Mouse (Mus musculus) forebrain, embryonic 14.5 days (tissue): ENCODE data around the gene Tpra1. TPM values are rescaled to one million over a fixed set of nuclear protein-coding genes. Genes with fewer than 3 reads are reported as not detected.

Experiments used
- ATAC-seq: fragments of 200-750 bp; cut with Nextera tagmentation; 2 replicates; pipeline ENCODE4 v1.8.0; 2017; ENCODE audit warnings: mild to moderate bottlenecking, moderate library complexity
- DNase-seq: peaks from one replicate; pipeline ENCODE4 v3.0.0-alpha.2; 2015; ENCODE audit warnings: low spot score
- H3K27ac ChIP-seq: fragments of 300-500 bp; sonication (generic); 2 replicates; pipeline ENCODE4 v1.5.1; 2014; ENCODE audit warnings: low read depth, mild to moderate bottlenecking, control low read depth, low read length, moderate library complexity
- H3K27me3 ChIP-seq: fragments of 300-500 bp; sonication (generic); replicated peaks from 2 replicates; pipeline ENCODE4 v1.6.1; 2014; ENCODE audit warnings: low read length, control low read depth, mixed read lengths; ENCODE audit not compliant: control insufficient read depth, insufficient read depth
- H3K36me3 ChIP-seq: fragments of 300-500 bp; sonication (generic); 2 replicates; pipeline ENCODE4 v1.6.1; 2014; ENCODE audit warnings: low read length, control low read depth; ENCODE audit not compliant: control insufficient read depth, insufficient read depth
- H3K4me1 ChIP-seq: fragments of 300-500 bp; sonication (generic); 2 replicates; pipeline ENCODE4 v1.6.1; 2014; ENCODE audit warnings: antibody characterized with exemption, low read length, control low read depth; ENCODE audit not compliant: control insufficient read depth, insufficient read depth
- H3K4me2 ChIP-seq: fragments of 300-500 bp; sonication (generic); 2 replicates; pipeline ENCODE4 v1.6.1; 2014; ENCODE audit warnings: mild to moderate bottlenecking, control low read depth, low read length
- H3K4me3 ChIP-seq: fragments of 300-500 bp; sonication (generic); 2 replicates; pipeline ENCODE4 v1.5.1; 2014; ENCODE audit warnings: low read depth, low read length, control low read depth
- H3K9ac ChIP-seq: fragments of 300-500 bp; sonication (generic); 2 replicates; pipeline ENCODE4 v1.6.1; 2014; ENCODE audit warnings: mild to moderate bottlenecking, low read length, control low read depth, moderate library complexity
- H3K9me3 ChIP-seq: fragments of 300-500 bp; sonication (generic); replicated peaks from 2 replicates; pipeline ENCODE4 v1.6.1; 2016; ENCODE audit warnings: low read length, control low read depth, mixed read lengths; ENCODE audit not compliant: control insufficient read depth
- WGBS: fragments of 180-500 bp; shearing (Covaris S2); extraction: QIAGEN DNeasy Blood & Tissue Kit; methylation state at CpG from one replicate; pipeline ENCODE4 v1.1.7; 2014; 5-methylcytosine and 5-hydroxymethylcytosine counted together
- polyA plus RNA-seq: library from polyadenylated mRNA; unstranded; fragments of >200 nt; fragmentation: Nextera tagmentation; extraction: Ambion mirVana; gene quantifications from 2 replicates; pipeline ENCODE4 v1.2.1, GENCODE M21; 2014

Gene Tpra1
- polyA plus RNA-seq, 1 experiment from 2014 or later, result 32.9 TPM

DNA sequence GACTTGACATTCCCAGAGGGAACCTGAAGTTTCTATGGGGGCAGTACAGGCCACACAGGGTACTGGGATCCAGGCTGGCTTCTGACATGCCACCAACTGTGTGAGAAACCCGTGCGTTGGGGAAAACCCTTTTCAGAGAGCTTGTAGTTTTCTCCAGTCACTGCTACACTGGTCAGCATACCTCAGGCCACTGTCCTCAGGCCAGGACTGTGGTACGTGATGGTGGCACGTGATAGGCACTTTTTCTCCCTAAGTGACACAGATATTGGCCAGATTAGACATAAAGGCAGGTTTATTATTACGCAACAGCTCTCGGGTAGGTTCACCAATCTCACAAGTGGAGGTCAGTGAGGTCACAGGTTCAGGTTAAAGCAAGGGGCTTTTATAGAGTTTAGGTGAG lies 41.6 kb downstream of the Tpra1 start:
- 80% methylated on average over 6 of the region's 6 CpGs for WGBS
- no peak for DNase-seq
- ATAC-seq, result no peak

DNA sequence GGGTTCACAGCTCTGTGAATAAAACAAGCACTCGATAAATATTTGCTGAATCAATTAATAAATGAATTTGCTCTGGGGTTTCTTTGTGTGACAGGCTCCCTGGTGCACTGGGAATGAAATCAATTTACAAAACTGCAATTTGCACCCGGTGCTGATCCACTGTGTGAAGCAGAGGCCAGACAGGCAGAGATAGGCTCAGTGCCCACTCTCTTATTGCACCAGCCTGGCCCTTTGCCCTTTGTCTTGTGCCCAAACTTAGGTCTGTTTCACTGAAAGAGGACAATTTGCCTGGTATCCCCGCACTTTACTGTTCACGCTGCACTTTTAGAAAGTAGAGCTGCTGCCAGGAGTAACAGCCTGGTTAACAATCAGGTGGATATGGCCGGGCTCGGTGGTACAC lies 44.4 kb downstream of the Tpra1 start:
- Histone ChIP-seq H3K27me3 (no peaks in the 10 kb centered on the region), H3K9ac (no peak overlapping the region), H3K4me3 (no peak overlapping the region), H3K9me3 (no peaks in the 10 kb centered on the region), H3K27ac (no peak overlapping the region), H3K36me3 (no peaks in the 10 kb centered on the region), H3K4me2 (no peak overlapping the region), H3K4me1 (peaks cover 24% of the 10 kb centered on the region)
- WGBS, result 72% methylated on average over 6 of the region's 6 CpGs
- ATAC-seq, result no peak
- no peak for DNase-seq

More for the DNA sequence above, 41.6 kb downstream of the Tpra1 start:
- Histone ChIP-seq H3K9me3 (no peaks in the 10 kb centered on the region), H3K27ac (peak overlapping the region; percentile 52; the same call in 1 of the 2 replicates), H3K36me3 (no peaks in the 10 kb centered on the region), H3K4me3 (no peak overlapping the region), H3K4me2 (no peak overlapping the region), H3K27me3 (no peaks in the 10 kb centered on the region), H3K4me1 (peaks cover 52% of the 10 kb centered on the region), H3K9ac (no peak overlapping the region)

DNA sequence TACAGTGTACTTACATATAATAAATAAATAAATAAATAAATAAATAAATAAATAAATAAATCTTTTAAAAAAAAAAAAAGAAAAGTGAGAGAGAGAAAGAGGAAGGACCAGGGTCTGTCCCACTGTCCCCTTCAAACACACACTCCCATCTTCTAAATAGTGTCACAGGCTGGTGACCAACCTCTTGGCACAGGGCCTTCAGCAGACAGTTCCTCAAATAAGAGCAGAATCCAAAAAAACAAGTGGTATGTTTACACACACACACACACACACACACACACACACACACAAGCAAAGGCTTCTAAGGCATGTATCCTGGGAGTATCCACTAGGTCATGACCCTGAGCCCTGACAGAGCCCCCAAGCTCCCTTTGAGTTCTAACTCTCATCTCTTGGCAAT lies 45.7 kb downstream of the Tpra1 start:
- DNase-seq, result no peak
- no peak overlapping the region for H3K27ac ChIP-seq
- no peaks in the 10 kb centered on the region for H3K9me3 ChIP-seq
- no peak overlapping the region for H3K4me3 ChIP-seq
- no peaks in the 10 kb centered on the region for H3K36me3 ChIP-seq
- no peak overlapping the region for H3K9ac ChIP-seq
- peaks cover 13% of the 10 kb centered on the region for H3K4me1 ChIP-seq
- ATAC-seq, result no peak
- H3K4me2 ChIP-seq, result no peak overlapping the region
- H3K27me3 ChIP-seq, result no peaks in the 10 kb centered on the region

DNA sequence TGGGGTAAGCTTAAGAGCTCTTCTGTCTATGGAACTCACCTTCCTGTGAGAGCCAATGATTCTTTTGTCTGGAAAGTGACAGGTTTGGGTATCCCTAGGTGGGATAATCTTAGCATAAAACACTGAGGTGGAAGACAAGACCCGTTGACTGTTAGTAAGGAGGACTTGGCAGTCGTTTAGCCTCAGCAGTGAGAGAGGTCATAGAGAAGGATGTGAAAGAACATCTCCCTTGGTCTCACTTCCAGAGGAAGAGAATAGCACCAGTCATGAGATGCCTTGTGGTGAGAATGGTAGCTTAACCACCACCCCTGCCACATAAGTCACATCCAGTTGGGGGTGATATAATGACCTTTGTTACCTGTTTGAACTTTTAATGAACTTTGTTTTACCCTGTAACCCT lies 54.7 kb downstream of the Tpra1 start:
- no peak overlapping the region for H3K27ac ChIP-seq
- H3K27me3 ChIP-seq, result no peaks in the 10 kb centered on the region
- WGBS, result 86% methylated on average over 2 of the region's 2 CpGs
- no peaks in the 10 kb centered on the region for H3K36me3 ChIP-seq
- H3K4me3 ChIP-seq, result no peak overlapping the region
- no peak for ATAC-seq
- no peak overlapping the region for H3K4me2 ChIP-seq
- no peaks in the 10 kb centered on the region for H3K9me3 ChIP-seq
- H3K9ac ChIP-seq, result no peak overlapping the region
- H3K4me1 ChIP-seq, result peaks cover 12% of the 10 kb centered on the region; the same call in 1 of the 2 replicates
- DNase-seq, result no peak

DNA sequence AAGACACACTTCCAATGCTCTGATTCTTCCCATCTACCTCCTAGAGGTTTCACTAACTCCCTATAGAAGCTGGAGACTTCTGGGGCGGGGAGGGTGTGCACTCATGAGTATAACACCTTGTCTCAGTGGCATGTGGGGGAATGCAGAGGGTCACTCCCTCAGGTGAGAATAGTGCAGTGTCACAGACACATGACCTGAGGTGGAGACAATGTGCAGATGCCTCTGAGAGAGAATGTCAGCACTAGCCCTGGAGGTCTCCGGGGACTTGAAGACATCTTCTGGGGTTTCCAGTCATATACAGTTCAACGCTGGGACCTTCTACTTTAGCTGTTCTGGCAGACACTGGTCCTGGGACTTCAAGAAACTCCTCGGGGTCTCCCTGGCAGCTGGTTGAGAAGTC lies 55.3 kb downstream of the Tpra1 start:
- no peak overlapping the region for H3K4me3 ChIP-seq
- ATAC-seq (no peak), DNase-seq (no peak)
- no peak overlapping the region for H3K4me2 ChIP-seq
- peaks cover 12% of the 10 kb centered on the region; the same call in 1 of the 2 replicates for H3K4me1 ChIP-seq
- no peaks in the 10 kb centered on the region for H3K9me3 ChIP-seq
- H3K9ac ChIP-seq, result no peak overlapping the region
- H3K36me3 ChIP-seq, result no peaks in the 10 kb centered on the region
- WGBS, result 92% methylated on average over 4 of the region's 4 CpGs
- H3K27me3 ChIP-seq, result no peaks in the 10 kb centered on the region
- no peak overlapping the region for H3K27ac ChIP-seq

DNA sequence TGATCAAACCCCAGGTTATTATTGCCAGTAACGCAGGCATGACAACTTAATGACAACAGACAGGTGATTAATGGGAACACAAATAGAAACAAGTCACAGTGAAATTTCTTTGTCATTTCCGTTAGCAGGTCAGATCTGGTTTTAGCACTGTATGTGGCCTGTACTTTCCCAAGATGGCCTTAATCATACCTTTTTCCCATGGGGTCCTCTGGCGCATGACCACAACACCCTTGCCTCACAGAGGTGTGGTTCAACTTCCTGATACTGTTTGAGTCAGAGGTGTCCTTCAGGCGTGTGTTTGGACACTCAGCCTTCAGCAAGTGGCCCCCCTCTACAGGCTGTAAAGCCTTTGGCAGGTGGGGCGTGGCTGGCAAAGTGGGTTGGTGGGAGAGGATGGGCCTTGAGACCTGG lies 55.8 kb downstream of the Tpra1 start:
- H3K4me2 ChIP-seq, result no peak overlapping the region
- no peak for ATAC-seq
- 86% methylated on average over 5 of the region's 5 CpGs for WGBS
- DNase-seq, result no peak
- H3K9ac ChIP-seq, result no peak overlapping the region
- H3K9me3 ChIP-seq, result no peaks in the 10 kb centered on the region
- H3K4me1 ChIP-seq, result peaks cover 12% of the 10 kb centered on the region; the same call in 1 of the 2 replicates
- H3K36me3 ChIP-seq, result no peaks in the 10 kb centered on the region
- no peaks in the 10 kb centered on the region for H3K27me3 ChIP-seq
- H3K4me3 ChIP-seq, result no peak overlapping the region
- no peak overlapping the region for H3K27ac ChIP-seq

DNA sequence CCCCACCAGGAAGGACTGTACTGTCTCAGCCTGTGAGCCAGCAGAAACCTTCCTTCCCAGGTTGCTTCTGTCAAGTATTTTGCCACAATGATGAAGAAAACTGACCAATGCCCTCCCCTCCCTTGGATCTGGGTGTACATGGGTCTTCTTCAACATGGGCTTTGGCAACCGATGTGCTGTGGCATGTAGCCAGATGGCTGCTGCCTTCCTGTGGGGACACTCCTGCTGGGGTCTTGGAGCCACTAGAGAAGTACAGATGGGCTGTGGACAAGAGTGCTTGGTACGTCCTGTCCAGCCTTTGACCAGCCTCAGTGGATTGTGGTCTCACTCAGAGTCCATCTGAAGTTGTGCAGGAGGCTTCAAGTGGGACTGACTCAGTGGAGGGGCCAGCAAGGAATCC lies 56.3 kb downstream of the Tpra1 start:
- no peaks in the 10 kb centered on the region for H3K36me3 ChIP-seq
- no peak for DNase-seq
- H3K27me3 ChIP-seq, result no peaks in the 10 kb centered on the region
- no peak overlapping the region for H3K27ac ChIP-seq
- no peaks in the 10 kb centered on the region for H3K9me3 ChIP-seq
- peaks cover 12% of the 10 kb centered on the region; the same call in 1 of the 2 replicates for H3K4me1 ChIP-seq
- H3K9ac ChIP-seq, result no peak overlapping the region
- 88% methylated on average over 2 of the region's 2 CpGs for WGBS
- H3K4me2 ChIP-seq, result no peak overlapping the region
- no peak for ATAC-seq
- no peak overlapping the region for H3K4me3 ChIP-seq

DNA sequence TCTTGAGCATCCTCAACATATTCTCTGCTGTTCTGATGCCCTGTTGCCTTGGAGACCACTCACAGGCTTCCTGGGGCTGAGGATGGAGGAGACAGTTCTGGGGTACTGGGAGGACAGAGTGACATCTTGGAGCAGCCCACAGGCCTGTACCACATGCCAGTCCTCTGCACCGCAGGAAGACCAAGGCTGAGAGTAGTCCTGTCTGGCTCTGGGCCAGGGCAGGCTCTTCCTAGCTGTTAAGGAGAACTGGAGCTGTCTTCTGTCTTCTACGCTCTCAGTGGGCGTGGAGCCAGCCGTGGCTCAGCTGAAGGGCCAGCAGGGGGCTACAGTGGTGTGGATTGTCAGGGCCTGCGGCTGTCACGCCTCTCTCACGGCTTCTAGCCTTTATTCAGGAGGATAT lies 57.8 kb downstream of the Tpra1 start:
- Histone ChIP-seq H3K4me2 (no peak overlapping the region), H3K4me1 (peaks cover 12% of the 10 kb centered on the region; the same call in 1 of the 2 replicates), H3K27me3 (no peaks in the 10 kb centered on the region), H3K9me3 (no peaks in the 10 kb centered on the region), H3K9ac (no peak overlapping the region), H3K4me3 (no peak overlapping the region), H3K36me3 (no peaks in the 10 kb centered on the region), H3K27ac (no peak overlapping the region)
- WGBS, result 7% methylated on average over 7 of the region's 7 CpGs
- DNase-seq, result peak; percentile 75
- ATAC-seq, result peak; percentile 72

DNA sequence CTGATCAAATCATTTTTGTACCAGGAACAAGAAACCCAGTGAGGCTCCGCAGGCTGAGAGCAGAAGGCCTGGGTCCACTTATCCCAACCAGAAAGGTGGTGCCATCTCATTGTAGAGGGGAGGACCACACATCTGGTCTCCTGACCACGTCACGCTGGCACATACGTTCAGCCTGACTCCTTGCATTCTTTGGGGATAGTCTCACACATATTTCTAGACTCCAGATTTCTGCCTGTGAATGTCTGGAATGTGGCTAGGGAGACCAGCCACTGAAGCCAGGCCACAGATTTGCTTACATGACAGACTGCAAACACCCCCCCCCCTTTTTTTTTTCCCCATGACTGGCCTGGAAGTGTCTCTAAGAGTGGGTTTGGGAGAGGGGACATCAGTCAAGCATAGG lies 58.9 kb downstream of the Tpra1 start:
- H3K4me1 ChIP-seq, result peaks cover 18% of the 10 kb centered on the region
- 85% methylated on average over 4 of the region's 4 CpGs for WGBS
- H3K4me3 ChIP-seq, result no peak overlapping the region
- no peak overlapping the region for H3K4me2 ChIP-seq
- no peak overlapping the region for H3K9ac ChIP-seq
- ATAC-seq (no peak), DNase-seq (no peak)
- H3K27ac ChIP-seq, result no peak overlapping the region
- H3K27me3 ChIP-seq, result no peaks in the 10 kb centered on the region
- no peaks in the 10 kb centered on the region for H3K36me3 ChIP-seq
- H3K9me3 ChIP-seq, result no peaks in the 10 kb centered on the region
